Mouse (Mus musculus) common myeloid progenitor, adult 5-6 weeks (primary cell): Measurements from ENCODE around the gene Vps8. TPM values are rescaled to one million over a fixed set of nuclear protein-coding genes. Genes with fewer than 3 reads are reported as not detected.

Source experiments
- ATAC-seq: replicated peaks from 2 replicates; pipeline ENCODE4 v1.8.0; 2016; ENCODE audit warnings: low read depth, mild to moderate bottlenecking, moderate TSS enrichment, inconsistent platforms; ENCODE audit not compliant: poor library complexity, severe bottlenecking
- total RNA-seq: library from RNA; stranded (forward); fragments of 200-1000, 187-1606 nt; gene quantifications from 2 replicates; pipeline ENCODE4 v1.2.3, GENCODE M21; 2017

Vps8 gene
- total RNA-seq, 1 experiment from 2014 or later = 26.0 TPM

DNA sequence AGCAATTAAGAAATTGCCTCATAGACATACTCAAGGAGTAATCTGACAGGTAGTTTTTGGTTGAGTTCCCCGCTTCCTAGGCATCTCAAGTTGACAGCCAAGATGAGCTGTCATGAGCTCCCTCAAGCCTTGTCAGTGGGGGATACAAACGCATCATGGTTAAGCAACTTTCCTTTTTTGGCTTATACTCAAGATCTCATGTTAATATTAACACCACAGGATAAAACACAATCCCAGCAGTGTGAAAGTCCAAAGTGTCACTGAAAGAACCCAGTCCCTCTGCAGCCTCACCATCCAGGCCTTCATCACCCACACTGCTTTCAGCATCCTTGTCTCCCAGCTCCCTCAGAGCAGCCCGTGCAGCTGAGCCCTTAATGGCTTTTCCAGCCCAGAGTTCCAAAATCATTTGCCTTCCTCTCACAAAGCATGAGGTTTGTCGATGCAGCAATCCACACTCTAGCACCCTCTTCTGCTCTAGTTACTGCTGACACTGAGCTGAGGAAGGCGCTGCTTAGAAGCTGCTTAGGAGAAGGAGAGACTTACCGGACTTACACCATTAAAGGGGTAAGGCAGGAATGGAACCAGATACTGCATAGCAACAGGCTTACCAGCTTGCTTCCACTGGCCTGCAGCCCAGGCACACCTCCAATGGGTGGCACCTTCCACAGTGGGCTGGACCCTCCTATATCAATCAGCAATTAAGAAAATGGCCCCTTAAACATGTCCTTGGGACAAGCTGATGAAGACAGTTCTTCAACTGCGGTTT lies 113.5 kb downstream of the Vps8 start:
- no peak for ATAC-seq

DNA sequence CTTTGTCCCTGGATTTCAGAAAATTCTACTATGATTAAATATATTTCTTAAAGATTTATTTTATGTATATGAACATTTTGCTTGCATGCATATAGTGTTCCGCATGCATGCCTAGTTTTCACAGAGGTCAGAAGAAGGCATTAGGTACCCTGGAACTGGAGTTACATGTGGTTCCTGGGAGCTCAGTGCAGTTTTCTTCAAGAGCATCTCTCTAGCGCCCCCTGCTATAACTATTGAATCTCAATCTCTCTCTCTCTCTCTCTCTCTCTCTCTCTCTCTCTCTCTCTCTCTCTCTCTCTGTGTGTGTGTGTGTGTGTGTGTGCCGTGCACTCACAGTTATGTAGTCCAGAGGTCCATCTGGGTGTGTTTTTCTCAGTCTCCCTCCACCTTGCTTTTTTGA lies 114.4 kb downstream of the Vps8 start:
- no peak for ATAC-seq

DNA sequence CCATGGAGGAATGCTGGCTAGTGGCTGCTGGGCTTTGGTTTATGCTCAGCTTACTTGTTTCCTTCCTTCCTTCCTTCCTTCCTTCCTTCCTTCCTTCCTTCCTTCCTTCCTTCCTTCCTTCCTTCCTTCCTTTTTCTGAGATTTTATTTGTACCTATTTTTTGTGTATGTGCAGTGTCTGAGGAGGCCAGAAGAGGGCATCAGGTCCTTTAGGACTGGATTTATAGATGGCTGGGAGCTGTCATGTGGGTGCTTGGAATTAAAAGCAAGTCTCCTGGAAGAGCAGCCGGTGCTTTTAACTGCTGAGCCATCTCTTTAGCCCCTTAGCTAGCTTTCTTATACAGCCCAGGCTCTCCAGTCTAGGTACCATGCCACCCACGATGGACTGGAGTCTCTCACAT lies 116.0 kb downstream of the Vps8 start:
- no peak for ATAC-seq

DNA sequence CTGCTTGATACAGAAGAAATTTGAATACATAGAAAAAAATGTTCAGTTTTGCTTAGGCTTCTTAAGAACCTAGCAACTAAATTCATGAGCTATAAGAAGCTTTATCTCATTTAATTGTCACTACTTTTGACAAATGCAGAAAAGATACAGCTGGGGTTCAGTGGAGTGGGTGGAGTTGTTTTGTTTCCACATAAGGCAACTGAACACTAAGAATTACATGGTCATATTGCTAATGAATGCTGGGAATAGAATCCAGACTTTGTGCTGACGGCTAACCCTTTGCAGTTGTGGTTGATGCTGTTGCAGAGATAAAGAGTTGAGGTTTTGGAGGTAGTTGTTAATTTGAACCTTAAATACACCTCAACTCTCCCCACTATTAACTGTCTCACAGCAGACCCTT lies 119.6 kb downstream of the Vps8 start:
- no peak for ATAC-seq

DNA sequence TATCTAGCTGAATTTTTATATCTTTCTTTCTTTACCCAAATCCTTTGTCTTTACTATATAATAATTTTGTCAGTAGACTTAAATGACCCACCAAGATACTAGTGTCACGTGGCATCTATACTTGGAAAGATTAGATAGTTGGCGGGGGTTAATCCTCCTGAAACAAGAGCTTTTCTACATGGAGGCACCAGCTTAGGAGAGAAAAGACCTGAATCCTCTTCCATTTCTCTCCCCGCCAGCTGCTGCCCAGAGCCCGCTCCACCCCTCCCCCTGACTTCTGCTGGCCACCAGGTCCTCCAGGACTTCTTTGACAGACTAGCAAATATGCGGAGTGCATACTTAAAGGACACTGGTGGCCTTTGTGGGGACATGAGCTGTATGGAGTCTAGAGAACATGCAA lies 124.5 kb downstream of the Vps8 start:
- no peak for ATAC-seq

DNA sequence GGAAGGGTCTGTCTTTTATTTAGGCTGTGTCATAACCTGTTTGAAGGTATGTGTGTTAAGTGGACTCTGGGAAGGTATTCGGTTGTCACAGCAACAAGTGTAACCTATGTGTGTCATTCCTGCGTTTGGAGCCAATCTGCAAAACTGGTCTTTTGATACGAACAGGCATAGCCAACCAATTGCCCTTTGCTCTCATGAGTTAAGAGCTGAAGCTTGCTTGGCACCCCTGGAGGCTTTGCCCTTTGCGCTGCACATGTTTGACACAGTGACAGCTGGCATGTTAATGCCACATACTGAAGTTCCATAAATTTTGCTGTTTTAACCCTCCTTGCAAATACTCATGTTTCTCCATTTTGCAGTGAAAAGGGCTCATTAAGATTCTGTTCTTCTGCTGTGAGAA lies 126.8 kb downstream of the Vps8 start:
- ATAC-seq = no peak

DNA sequence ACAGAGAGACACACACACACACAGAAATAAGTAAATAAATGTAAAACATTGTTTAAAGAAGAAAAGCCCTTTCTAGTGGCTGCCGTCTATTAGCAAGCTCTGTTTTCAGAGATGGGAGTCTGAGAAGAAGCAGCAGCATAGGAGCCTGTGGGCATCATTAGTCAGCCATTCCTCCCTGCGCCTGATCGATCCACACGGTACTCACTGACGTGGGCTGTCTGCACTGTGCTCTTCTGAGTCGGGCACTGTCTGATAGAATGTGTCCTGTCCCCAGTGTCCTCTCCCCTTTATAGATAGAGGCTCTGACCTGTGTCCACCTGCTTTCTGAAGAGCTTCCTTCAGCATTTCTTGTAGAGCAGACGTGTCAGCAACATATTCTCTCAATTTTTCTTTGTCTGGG lies 127.5 kb downstream of the Vps8 start:
- ATAC-seq = no peak

DNA sequence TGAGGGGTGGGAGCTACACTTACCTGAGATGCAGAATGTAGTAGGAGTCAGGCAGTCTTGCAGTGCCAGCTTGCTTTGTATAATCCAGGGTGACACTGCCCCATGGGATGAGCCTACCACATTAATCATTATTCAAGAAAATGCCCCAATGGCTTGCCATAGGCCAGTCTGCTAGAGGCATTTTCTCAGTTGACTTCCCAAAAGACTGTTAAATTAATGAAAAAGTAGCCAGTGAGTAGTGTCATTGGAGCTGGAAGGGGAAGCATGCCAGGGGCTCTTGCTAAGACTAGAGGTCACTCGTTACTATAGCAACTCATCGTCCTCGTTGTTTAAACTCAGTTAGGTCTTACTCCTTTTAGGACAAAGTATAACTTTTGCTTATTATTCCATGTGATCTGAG lies 130.6 kb downstream of the Vps8 start:
- ATAC-seq = no peak

DNA sequence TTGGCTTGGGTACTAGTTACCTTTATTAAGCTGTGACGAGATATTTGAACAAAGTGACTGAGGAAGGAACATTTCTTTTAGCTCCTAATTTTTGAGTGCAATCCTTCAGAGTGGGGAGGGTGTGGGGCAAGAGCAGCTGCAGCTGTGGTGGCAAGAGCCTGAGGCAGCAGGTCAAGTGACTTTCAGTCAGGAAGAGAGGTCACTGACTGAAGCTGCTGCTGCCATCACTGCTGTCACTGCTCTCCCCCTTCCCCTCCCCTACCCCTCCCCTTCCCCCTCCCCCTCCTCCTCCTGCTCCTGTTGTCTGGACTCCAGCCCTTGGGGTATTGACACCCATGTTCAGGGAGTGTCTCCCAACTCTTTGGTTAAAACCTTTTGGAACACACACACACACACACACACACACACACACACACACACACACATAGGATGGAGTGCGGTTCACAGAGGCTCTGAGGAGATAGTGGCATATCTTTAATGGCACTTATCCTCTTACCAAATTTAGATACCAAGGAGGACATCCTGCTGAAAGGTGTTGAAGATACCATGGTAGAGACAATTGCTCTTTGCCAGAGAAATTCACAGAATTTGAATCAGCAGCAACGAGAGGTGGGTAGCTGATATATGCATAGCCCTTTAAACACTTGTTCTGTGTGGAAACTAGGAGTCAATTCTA lies 139.8 kb downstream of the Vps8 start:
- ATAC-seq = 0 out of 2 replicates have a peak, but pooled peaks have one; percentile 22

DNA sequence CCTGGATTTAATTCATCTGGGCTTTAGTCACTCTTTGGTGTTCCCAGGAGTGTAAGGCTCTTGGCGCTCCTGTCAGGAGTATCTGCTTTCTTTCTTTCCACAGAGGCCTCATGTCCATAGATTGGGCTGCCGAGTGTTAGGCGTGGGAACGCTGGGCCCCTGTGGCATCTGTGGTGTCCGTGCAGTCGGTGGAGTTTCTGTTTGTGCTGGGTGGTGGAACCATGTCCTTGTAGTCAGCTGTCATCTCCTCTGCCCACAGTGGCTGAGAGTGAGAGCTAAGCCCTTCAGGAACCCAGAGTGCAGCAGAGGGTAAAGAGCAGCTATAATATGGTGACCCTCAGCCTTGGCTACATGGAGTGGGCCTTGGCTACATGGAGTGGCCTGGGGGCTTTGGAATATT lies 140.4 kb downstream of the Vps8 start:
- ATAC-seq = no peak

DNA sequence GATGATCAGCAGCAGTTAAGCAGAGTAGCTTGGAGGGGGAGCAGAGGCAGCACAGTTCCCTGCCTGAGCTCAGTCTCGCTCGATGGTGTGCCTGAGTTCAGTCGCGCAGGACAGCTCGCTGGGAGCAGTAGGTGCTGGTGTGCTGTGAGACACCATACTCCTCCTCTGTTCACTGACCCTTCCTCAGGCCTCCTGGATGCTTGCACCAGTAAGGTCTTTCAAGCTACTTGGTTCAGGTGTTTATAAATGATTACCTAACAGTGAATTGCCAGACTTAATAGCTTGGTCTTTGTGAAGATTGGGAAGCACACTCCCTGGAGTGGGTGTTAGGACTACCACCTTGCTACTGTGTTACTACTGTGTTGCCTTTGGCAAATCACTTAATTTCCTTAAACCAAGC lies 144.2 kb downstream of the Vps8 start:
- ATAC-seq = no peak

DNA sequence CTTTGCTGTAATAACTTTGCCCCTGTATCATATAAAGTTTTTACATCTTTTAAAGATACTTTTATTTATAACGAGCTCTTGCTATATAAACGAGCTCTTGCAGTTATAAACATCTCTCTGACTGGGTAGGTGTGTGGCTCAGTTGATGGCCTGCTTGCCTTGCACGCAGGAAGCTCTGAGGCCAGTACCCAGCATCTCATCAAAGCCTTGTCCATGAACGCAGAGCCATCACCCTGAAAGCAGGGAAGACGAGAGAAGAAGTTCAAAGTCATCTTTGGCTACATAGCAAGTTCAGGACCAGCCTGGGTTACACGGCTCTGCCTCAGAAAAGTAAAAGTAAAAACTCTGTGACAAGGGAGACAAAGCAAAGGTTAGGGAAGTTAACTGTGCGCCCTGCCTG lies 147.0 kb downstream of the Vps8 start:
- no peak for ATAC-seq

DNA sequence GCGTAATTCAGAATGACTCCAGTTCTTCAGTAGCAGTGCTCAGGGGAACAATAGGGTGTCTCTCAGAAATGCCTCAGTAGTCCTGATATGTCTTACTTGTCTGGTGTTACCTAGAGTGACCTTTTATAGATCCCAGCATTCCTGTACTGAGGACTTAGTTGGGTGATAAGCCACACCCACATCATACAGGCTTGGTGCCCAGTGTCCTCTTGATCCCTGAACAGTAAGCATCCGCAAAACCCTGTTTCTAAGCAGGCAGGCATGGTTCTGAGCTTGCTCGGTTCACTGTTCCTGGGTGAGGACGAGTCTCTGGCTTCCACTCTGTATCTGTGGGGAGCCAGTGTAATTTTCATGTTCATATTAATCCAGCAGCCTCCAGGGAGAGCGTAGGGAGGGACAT lies 147.9 kb downstream of the Vps8 start:
- no peak for ATAC-seq

DNA sequence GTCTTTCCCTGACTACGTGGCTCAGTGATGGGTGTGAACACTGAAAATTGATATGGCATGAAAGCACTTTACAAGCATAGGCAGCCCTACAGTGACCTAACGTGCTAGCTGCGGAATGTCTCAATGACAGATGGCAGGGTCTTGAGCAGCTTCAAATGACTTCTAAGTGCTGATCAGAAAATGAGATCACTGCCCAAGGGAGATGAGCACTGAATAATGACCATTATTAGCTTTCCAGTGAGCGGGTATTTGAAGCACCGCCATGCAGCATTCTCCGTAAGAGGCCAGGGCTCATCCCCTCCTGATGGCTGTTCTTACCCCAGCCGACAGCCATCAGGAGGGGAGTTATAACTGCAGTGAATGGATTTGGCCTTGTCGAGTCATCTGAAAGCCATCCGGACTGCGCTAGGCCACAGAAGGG lies 153.1 kb downstream of the Vps8 start:
- ATAC-seq = no peak

DNA sequence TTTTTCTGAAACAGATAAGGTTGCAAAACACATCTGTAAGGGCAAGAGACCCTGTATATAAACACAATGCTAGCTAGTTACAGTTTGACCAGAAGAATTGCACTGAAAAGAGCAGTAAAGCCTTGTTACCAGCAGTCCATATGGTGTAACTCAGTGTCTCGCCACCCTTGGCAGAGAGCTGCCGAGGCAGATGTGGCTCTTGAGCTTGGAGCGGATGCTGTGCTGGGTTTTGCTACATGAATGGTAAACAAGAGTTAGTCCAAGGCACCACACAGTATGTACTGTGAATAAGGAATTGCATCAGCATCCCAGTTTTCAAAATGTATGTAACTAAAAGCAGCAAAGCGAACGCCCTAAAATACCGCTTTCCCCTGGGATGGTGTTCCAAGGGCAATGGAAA lies 166.2 kb downstream of the Vps8 start:
- no peak for ATAC-seq

DNA sequence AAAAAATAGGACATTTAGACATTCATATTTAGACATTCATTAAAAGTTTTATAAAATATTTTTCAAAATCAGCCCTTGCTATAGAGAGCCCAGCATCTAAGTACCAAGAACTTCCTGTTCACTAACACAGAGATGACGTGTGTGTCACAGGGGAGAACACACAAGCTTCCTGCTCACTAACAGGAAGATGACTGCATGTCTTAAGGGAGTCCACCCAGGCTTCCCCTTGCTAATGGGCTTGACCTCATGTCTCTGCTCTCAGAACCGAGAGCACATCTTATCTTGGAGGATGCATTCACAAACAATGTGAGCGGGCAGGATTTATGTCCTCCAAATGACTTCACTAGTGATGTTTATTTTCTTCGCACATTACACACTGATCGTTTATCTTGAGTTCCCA lies 167.9 kb downstream of the Vps8 start:
- ATAC-seq = no peak

DNA sequence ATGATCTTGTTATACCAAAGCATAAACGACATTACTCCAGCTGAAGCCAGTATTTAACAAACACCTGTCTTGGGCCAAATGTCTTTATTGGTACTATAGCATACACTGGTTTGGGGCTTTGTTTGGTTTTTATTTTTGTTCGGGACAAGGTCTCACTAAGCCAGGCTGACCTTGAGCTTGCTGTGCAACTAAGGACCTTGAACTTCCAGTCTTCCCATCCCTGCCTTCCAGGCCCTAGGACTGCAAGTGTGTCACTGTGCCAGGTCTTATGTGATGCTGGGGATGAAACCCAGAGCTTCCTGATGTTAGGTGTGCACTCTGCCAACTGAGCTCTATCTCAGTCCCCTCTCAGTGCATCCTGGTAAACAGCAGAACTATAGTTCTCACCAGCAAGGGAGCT lies 168.6 kb downstream of the Vps8 start:
- ATAC-seq = no peak

DNA sequence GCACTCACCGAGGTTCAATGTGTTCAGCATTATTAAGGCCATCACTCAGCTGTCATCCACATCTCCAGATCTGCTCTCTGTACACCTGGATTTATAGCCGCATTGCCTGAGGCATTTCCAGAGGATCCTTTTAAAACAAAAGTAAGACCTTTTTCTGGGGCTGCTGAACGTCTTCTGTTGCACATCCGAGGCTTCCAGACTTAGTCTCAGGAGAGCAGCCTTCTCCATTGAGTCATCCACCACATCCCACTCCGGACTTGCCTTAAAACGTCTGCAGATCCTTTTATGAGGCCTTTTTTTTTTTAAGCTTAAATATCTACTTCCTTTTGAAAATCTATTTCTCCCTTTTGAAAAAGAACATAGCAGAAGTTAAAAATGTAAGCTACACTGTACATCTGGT lies 172.6 kb downstream of the Vps8 start:
- ATAC-seq = no peak

DNA sequence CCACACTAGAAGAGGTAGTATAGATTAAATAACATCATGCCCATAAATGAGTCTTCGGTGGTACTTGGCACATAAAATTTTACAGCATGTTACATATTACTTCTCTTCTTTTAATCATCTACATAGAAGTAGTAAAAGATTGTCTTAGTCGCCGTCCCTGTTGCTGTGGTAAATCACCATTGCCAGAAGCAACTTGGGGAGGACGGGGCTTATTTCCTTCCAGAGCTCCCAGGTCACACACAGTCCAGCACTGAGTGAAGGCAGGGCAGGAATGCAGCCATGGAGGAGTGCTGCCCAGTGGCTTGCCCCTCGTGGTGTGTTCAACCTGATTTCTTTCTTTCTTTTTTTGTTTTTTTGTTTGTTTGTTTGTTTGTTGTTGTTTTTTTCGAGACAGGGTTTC lies 181.4 kb downstream of the Vps8 start:
- ATAC-seq = no peak

DNA sequence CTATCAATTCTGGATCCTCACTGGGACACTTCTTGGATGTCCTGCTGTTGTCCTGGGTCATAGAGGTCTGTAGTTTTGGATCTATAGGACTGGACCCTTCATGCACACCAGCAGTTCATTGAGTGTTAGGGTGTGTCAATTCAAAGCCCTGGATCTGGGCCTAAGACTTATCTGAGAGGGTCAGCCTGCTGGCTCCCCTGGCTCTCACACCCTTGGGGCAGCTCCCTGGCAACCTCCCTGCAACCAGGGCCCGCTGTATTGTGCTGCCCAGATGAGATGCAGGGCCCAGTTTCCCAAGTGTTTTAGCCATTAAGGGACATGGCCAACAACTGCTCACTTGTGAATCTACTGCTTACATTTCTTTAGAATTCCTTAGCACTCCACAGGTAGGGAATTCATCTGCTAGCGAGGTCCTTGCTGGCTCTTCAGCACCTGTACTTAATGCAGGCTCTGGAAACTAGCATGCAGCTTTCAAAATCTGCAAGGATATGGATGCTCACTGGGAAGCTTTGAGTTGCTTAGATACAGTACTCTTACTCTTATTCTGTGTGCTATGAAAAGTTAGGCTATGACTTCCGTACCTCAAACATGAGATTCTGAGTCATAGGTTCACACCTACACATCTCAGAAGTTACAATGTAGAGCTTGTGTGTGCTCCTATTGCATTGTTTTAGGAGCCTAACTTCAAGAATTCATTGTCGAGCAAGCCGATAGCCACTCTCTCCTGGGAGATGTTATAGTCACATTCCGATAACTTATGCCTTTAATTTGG lies 183.5 kb downstream of the Vps8 start:
- ATAC-seq = no peak

DNA sequence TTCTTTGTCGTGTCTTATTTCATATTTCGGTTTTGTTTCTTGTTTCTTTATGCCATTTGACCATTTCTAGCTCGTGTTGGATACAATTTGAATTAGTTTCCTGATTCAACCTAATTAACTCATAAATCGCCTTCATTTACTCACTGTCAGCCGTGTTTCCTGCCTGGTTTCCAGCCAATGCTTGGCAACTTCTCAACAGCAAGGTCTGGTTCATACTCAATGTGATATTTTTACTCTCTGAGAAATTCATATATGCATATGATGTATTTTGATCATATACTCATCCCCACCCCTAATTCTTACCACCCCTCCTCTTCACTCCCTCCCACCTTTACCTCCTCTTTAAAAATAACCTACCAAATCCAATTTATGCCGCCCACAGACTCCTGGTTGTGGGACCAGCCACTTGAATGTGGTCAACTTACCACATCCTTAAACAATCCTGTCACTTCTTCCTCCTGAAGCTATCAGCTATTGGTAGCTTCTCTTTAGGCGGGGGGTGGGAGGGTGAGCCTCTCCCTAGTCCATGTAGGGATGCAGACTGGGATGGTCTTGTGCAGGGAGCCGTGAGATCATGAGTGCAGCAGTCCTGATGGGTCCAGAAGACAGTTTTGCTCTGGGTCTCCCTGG lies 184.2 kb downstream of the Vps8 start:
- ATAC-seq = peak; percentile 96
